In the genomic region with DNA sequence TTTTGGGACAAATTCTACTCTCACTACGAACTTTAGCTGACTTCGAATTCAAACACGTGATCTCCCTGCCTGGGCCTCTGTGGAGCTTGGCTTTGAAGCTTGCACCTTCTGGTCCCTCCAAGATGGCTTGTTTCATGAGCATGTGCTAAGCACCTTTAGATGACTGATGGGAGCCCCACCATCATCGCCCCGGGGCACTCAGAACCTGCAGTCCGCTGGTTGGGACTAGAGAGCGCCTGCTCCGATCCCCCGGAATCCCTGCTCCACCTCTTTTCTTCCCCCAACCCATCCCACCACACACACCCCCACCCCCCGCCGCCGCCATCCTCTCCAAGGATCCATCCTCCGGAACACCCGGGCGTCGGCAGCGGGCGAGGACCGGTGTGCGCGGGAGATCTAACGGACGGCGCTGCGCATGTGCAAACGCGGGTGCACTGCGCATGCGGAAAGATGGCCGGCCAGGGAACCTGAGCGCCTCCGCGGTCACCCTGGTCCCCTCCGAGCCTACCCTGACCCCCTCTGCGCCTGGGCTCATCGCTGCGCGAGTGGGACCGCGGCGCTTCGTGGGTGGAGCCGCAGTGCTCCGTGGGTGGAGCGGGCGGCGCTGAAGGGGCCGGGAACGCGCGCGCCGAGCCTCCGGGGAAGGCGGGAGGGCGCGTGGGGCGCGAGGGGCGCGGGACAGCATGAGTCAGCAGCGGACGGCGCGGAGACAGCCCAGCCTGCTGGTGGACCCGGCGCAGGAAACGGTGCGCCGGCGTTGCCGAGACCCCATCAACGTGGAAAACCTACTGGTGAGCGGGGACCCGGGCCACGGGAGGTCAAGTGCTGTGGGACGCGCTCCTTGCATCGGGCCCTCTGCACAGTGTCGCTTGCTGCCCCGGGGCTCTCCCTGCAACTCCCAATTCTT, we compare ENCODE assay signal across 8 mouse cellular contexts. TPM values are rescaled to one million over a fixed set of nuclear protein-coding genes. Genes with fewer than 3 reads are reported as not detected.
A peak's percentile ranks its signal among the peaks of the same experiment; 100 is the strongest.
DNase-seq lines count a peak whose midpoint lies in the region; ATAC-seq lines count a peak whose summit lies in the region.

A gene (plus strand): TSS at position 439 of the 907 bp plus-strand sequence.

- peaks cover 11% of the 10 kb centered on the region for H3K36me3 ChIP-seq in forebrain, embryonic 12.5 days (replicated peaks)
- H3K36me3 ChIP-seq in heart, embryonic 16.5 days (ENCODE audit: control insufficient read depth, insufficient read depth), result no peaks in the 10 kb centered on the region
- peaks cover 10% of the 10 kb centered on the region; the same call in 1 of the 2 replicates for H3K36me3 ChIP-seq in liver, embryonic 15.5 days (replicated peaks)
- H3K36me3 ChIP-seq in neural tube, embryonic 11.5 days (ENCODE audit: control insufficient read depth, insufficient read depth, low read length), result no peaks in the 10 kb centered on the region
- no peaks in the 10 kb centered on the region for H3K36me3 ChIP-seq in stomach, embryonic 16.5 days (ENCODE audit: control insufficient read depth, insufficient read depth, low read length)

- peaks cover 48% of the 10 kb centered on the region for H3K27me3 ChIP-seq in forebrain, embryonic 12.5 days
- H3K27me3 ChIP-seq in heart, embryonic 16.5 days (ENCODE audit: control insufficient read depth, insufficient read depth, low read length), result peaks cover 21% of the 10 kb centered on the region
- peaks cover 44% of the 10 kb centered on the region for H3K27me3 ChIP-seq in liver, embryonic 15.5 days
- H3K27me3 ChIP-seq in neural tube, embryonic 11.5 days (ENCODE audit: control insufficient read depth, insufficient read depth, low read length), result peaks cover 4% of the 10 kb centered on the region; the same call in 1 of the 2 replicates
- no peaks in the 10 kb centered on the region for H3K27me3 ChIP-seq in stomach, embryonic 16.5 days (ENCODE audit: control insufficient read depth, insufficient read depth, low read length)

- H3K4me3 ChIP-seq in forebrain, embryonic 12.5 days (replicated peaks), result peak within 1 kb of the TSS; percentile 68
- H3K4me3 ChIP-seq in heart, embryonic 16.5 days (ENCODE audit: low read length), result peak within 1 kb of the TSS; percentile 85
- peak within 1 kb of the TSS; percentile 71 for H3K4me3 ChIP-seq in liver, embryonic 15.5 days (replicated peaks)
- H3K4me3 ChIP-seq in neural tube, embryonic 11.5 days (ENCODE audit: low read depth, low read length), result peak within 1 kb of the TSS; percentile 82
- H3K4me3 ChIP-seq in stomach, embryonic 16.5 days (replicated peaks; ENCODE audit: low read length), result peak within 1 kb of the TSS; percentile 82

- 6% methylated on average over 71 of the region's 81 CpGs for WGBS in forebrain, embryonic 12.5 days
- 6% methylated on average over 81 of the region's 81 CpGs for WGBS in heart, embryonic 16.5 days
- WGBS in liver, embryonic 15.5 days (ENCODE audit: insufficient replicate concordance), result 6% methylated on average over 81 of the region's 81 CpGs
- WGBS in neural tube, embryonic 11.5 days, result 7% methylated on average over 71 of the region's 81 CpGs
- 6% methylated on average over 81 of the region's 81 CpGs for WGBS in stomach, embryonic 16.5 days

- ATAC-seq in forebrain, embryonic 12.5 days (ENCODE audit: low FRiP score), result peak; percentile 90
- ATAC-seq in heart, embryonic 16.5 days (replicated peaks; ENCODE audit: extremely low read depth, insufficient read depth, low FRiP score), result peak; percentile 80
- peak; percentile 71 for ATAC-seq in liver, embryonic 15.5 days (ENCODE audit: insufficient read depth)
- ATAC-seq in neural tube, embryonic 11.5 days (ENCODE audit: insufficient read depth, low FRiP score, low TSS enrichment), result peak; percentile 86
- ATAC-seq in stomach, embryonic 16.5 days (ENCODE audit: insufficient read depth, low FRiP score), result peak; percentile 86

- H3K4me1 ChIP-seq in forebrain, embryonic 12.5 days, result peaks cover 25% of the 10 kb centered on the region
- peaks cover 9% of the 10 kb centered on the region for H3K4me1 ChIP-seq in heart, embryonic 16.5 days (ENCODE audit: control insufficient read depth, insufficient read depth, low read length)
- peaks cover 25% of the 10 kb centered on the region for H3K4me1 ChIP-seq in liver, embryonic 15.5 days (replicated peaks)
- peaks cover 5% of the 10 kb centered on the region; the same call in 1 of the 2 replicates for H3K4me1 ChIP-seq in neural tube, embryonic 11.5 days (ENCODE audit: control insufficient read depth, insufficient read depth, low read length)
- peaks cover 9% of the 10 kb centered on the region for H3K4me1 ChIP-seq in stomach, embryonic 16.5 days (ENCODE audit: control insufficient read depth, insufficient read depth, low read length)

- H3K9ac ChIP-seq in forebrain, embryonic 12.5 days, result peak within 1 kb of the TSS; percentile 86
- peak within 1 kb of the TSS; percentile 92 for H3K9ac ChIP-seq in heart, embryonic 16.5 days (ENCODE audit: low read length)
- peak within 1 kb of the TSS; percentile 64 for H3K9ac ChIP-seq in liver, embryonic 15.5 days
- H3K9ac ChIP-seq in neural tube, embryonic 11.5 days (ENCODE audit: low read length), result peak within 1 kb of the TSS; percentile 89
- peak within 1 kb of the TSS; percentile 97 for H3K9ac ChIP-seq in stomach, embryonic 16.5 days (ENCODE audit: low read length)

- peak; percentile 73 to 75 for DNase-seq in CD8-positive naive resting alpha-beta T cell, adult 2 months (ENCODE audit: low read depth in 2 of 2, low spot score in 2 of 2)
- peak; percentile 46 for DNase-seq in c-Kit-positive CD71-positive TER-119-negative erythroid progenitor cells, embryonic 14.5 days (ENCODE audit: low read depth)
- peak; percentile 81 to 91 for DNase-seq in kidney, postnatal 36 days
- DNase-seq in neural tube, embryonic 11.5 days (ENCODE audit: low spot score), result peak; percentile 89

- peak within 1 kb of the TSS; percentile 82 for H3K4me2 ChIP-seq in forebrain, embryonic 12.5 days
- H3K4me2 ChIP-seq in heart, embryonic 16.5 days (ENCODE audit: low read depth, low read length), result peak within 1 kb of the TSS; percentile 86
- H3K4me2 ChIP-seq in liver, embryonic 15.5 days, result peak within 1 kb of the TSS; percentile 95
- peak within 1 kb of the TSS; percentile 73 for H3K4me2 ChIP-seq in neural tube, embryonic 11.5 days (ENCODE audit: low read depth)
- H3K4me2 ChIP-seq in stomach, embryonic 16.5 days (ENCODE audit: low read depth, low read length), result peak within 1 kb of the TSS; percentile 87

- peak within 1 kb of the TSS; percentile 51; the same call in 1 of the 2 replicates for H3K27ac ChIP-seq in forebrain, embryonic 12.5 days
- peak within 1 kb of the TSS; percentile 76 for H3K27ac ChIP-seq in heart, embryonic 16.5 days (ENCODE audit: low read length)
- 0 out of 2 replicates have a peak within 1 kb of the TSS, but pooled peaks have one; percentile 38 for H3K27ac ChIP-seq in liver, embryonic 15.5 days (replicated peaks)
- peak within 1 kb of the TSS; percentile 63 for H3K27ac ChIP-seq in neural tube, embryonic 11.5 days (ENCODE audit: low read depth, low read length)
- peak within 1 kb of the TSS; percentile 63 for H3K27ac ChIP-seq in stomach, embryonic 16.5 days (ENCODE audit: low read length)

- H3K9me3 ChIP-seq in forebrain, embryonic 12.5 days, result no peaks in the 10 kb centered on the region
- H3K9me3 ChIP-seq in heart, embryonic 16.5 days (replicated peaks; ENCODE audit: control insufficient read depth, low read length), result no peaks in the 10 kb centered on the region
- no peaks in the 10 kb centered on the region for H3K9me3 ChIP-seq in liver, embryonic 15.5 days (replicated peaks)
- H3K9me3 ChIP-seq in neural tube, embryonic 11.5 days (ENCODE audit: control insufficient read depth, low read length), result no peaks in the 10 kb centered on the region
- H3K9me3 ChIP-seq in stomach, embryonic 16.5 days (replicated peaks; ENCODE audit: control insufficient read depth, low read length), result no peaks in the 10 kb centered on the region

RNA-seq across cellular contexts. Expression of the gene that starts here (rescaled TPM):
- polyA plus RNA-seq in forebrain, embryonic 12.5 days (2016; fragmentation: Nextera tagmentation; extraction: Ambion mirVana), result 75.0 and 77.4 TPM in 2 replicates
- polyA plus RNA-seq in heart, embryonic 16.5 days (2015; fragmentation: Nextera tagmentation; extraction: Ambion mirVana), result 43.5 and 45.5 TPM in 2 replicates
- 15.8 and 16.8 TPM in 2 replicates for polyA plus RNA-seq in liver, embryonic 15.5 days (2015; fragmentation: Nextera tagmentation; extraction: Ambion mirVana)
- polyA plus RNA-seq in neural tube, embryonic 11.5 days (2014; fragmentation: Nextera tagmentation; extraction: Ambion mirVana), result 71.8 and 73.9 TPM in 2 replicates
- polyA plus RNA-seq in stomach, embryonic 16.5 days (2015; fragmentation: Nextera tagmentation; extraction: Ambion mirVana), result 26.5 and 27.9 TPM in 2 replicates

Comparison
In these comparisons a context has a peak if more than half of its experiments do, and no peak if none do; other contexts are left out.
1. Peak in every context shown above with its lines: DNase-seq, ATAC-seq, H3K4me3 ChIP-seq and H3K27ac ChIP-seq.